Mouse (Mus musculus) cerebellum, adult 9-11 months (tissue): ENCODE data around the gene Smim10l1.
A peak's percentile ranks its signal among the peaks of the same experiment; 100 is the strongest.

Experiments used
- DNase-seq: peaks from one replicate; pipeline ENCODE4 v3.0.0; 2022

The Smim10l1 gene

GRCm38 (mm10) chr6:133104609-133104921 lies at the start of gene Smim10l1:
Gene Smim10l1, plus strand, starts transcription at chr6:133104909.
- no peak for DNase-seq

- DNase-seq = no peak
These were observed 49.0 kb upstream of the Smim10l1 start, which contains the start of gene Tas2r140 for GRCm38 (mm10) chr6:133055716-133056115. Gene Tas2r140, minus strand, starts transcription at chr6:133055816.

- no peak for DNase-seq
These were observed 12.5 kb upstream of the Smim10l1 start for GRCm38 (mm10) chr6:133092226-133092625.

- no peak for DNase-seq
These were observed 2.3 kb upstream of the Smim10l1 start for GRCm38 (mm10) chr6:133102430-133102829.

- DNase-seq = peak; percentile 94
These were observed 482 bp downstream of the Smim10l1 start for GRCm38 (mm10) chr6:133104922-133105859.
